Mouse (Mus musculus) embryonic facial prominence, embryonic 15.5 days (tissue): ENCODE measurements around the gene Tmem223. TPM values are rescaled to one million over a fixed set of nuclear protein-coding genes. Genes with fewer than 3 reads are reported as not detected.

Experiments used
- ATAC-seq: fragments of 200-750 bp; cut with Nextera tagmentation; 2 replicates; pipeline ENCODE4 v1.8.0; 2017; ENCODE audit warnings: low read depth, moderate TSS enrichment; ENCODE audit not compliant: insufficient number of reproducible peaks, low FRiP score, low TSS enrichment
- H3K27ac ChIP-seq: fragments of 300-500 bp; sonication (generic); replicated peaks from 2 replicates; pipeline ENCODE4 v1.5.1; 2015; ENCODE audit warnings: mild to moderate bottlenecking, inconsistent platforms
- H3K27me3 ChIP-seq: fragments of 300-500 bp; sonication (generic); 2 replicates; pipeline ENCODE4 v1.6.1; 2015; ENCODE audit warnings: inconsistent platforms
- H3K36me3 ChIP-seq: fragments of 300-500 bp; sonication (generic); 2 replicates; pipeline ENCODE4 v1.6.1; 2015; ENCODE audit warnings: mild to moderate bottlenecking, inconsistent platforms
- H3K4me1 ChIP-seq: fragments of 300-500 bp; sonication (generic); 2 replicates; pipeline ENCODE4 v1.6.1; 2015; ENCODE audit warnings: inconsistent platforms
- H3K4me2 ChIP-seq: fragments of 300-500 bp; sonication (generic); replicated peaks from 2 replicates; pipeline ENCODE4 v1.6.1; 2015; ENCODE audit warnings: mild to moderate bottlenecking, inconsistent platforms
- H3K4me3 ChIP-seq: fragments of 300-500 bp; sonication (generic); replicated peaks from 2 replicates; pipeline ENCODE4 v1.5.1; 2015; ENCODE audit warnings: mild to moderate bottlenecking, inconsistent platforms
- H3K9ac ChIP-seq: fragments of 300-500 bp; sonication (generic); 2 replicates; pipeline ENCODE4 v1.6.1; 2015; ENCODE audit warnings: inconsistent platforms
- H3K9me3 ChIP-seq: fragments of 300-500 bp; sonication (generic); replicated peaks from 2 replicates; pipeline ENCODE4 v1.6.1; 2016; ENCODE audit warnings: inconsistent platforms
- WGBS: fragments of 180-500 bp; shearing (Covaris S2); methylation state at CpG from one replicate; pipeline ENCODE4 v1.1.7; 2015; 5-methylcytosine and 5-hydroxymethylcytosine counted together
- microRNA-seq: library from miRNA; unstranded; fragments of <30 nt; microRNA quantifications from one replicate; pipeline ENCODE4, GENCODE M21; 2016; ENCODE audit warnings: borderline number of aligned reads
- polyA plus RNA-seq: library from polyadenylated mRNA; unstranded; fragments of >200 nt; fragmentation: Nextera tagmentation; extraction: Ambion mirVana; gene quantifications from 2 replicates; pipeline ENCODE4 v1.2.1, GENCODE M21; 2015

The Tmem223 gene
- polyA plus RNA-seq, 1 experiment from 2014 or later = 173 TPM

GRCm38 (mm10) chr19:8815812-8816211, 45.0 kb downstream of the Tmem223 start:
- Histone ChIP-seq H3K4me1 (peaks cover 24% of the 10 kb centered on the region), H3K27me3 (no peaks in the 10 kb centered on the region), H3K36me3 (peaks cover 55% of the 10 kb centered on the region), H3K27ac (no peak overlapping the region), H3K9me3 (no peaks in the 10 kb centered on the region), H3K9ac (no peak overlapping the region), H3K4me2 (no peak overlapping the region), H3K4me3 (no peak overlapping the region)
- 71% methylated on average over 11 of the region's 11 CpGs for whole genome bisulfite sequencing
- no peak for ATAC-seq

- Histone ChIP-seq H3K27me3 (no peaks in the 10 kb centered on the region), H3K4me1 (peaks cover 27% of the 10 kb centered on the region), H3K27ac (no peak overlapping the region), H3K9ac (no peak overlapping the region), H3K4me3 (0 out of 2 replicates have a peak overlapping the region, but pooled peaks have one; percentile 8), H3K9me3 (no peaks in the 10 kb centered on the region), H3K4me2 (peak overlapping the region; percentile 17), H3K36me3 (peaks cover 46% of the 10 kb centered on the region)
- no peak for ATAC-seq
- 70% methylated on average over 3 of the region's 3 CpGs for WGBS
These were observed 46.2 kb downstream of the Tmem223 start for GRCm38 (mm10) chr19:8817001-8817400.

GRCm38 (mm10) chr19:8818301-8818798, 47.6 kb downstream of the Tmem223 start:
- Histone ChIP-seq H3K4me1 (peaks cover 40% of the 10 kb centered on the region), H3K27ac (peak overlapping the region; percentile 100), H3K4me3 (peak overlapping the region; percentile 99), H3K9me3 (no peaks in the 10 kb centered on the region), H3K4me2 (peak overlapping the region; percentile 90), H3K9ac (peak overlapping the region; percentile 68), H3K36me3 (peaks cover 40% of the 10 kb centered on the region), H3K27me3 (no peaks in the 10 kb centered on the region)
- WGBS = 19% methylated on average over 14 of the region's 14 CpGs
- ATAC-seq = no peak

GRCm38 (mm10) chr19:8818801-8819595, 48.2 kb downstream of the Tmem223 start, which contains the start of gene Ttc9c:
Gene Ttc9c (minus strand): TSS chr19:8819333.
- peak; percentile 94 for ATAC-seq

GRCm38 (mm10) chr19:8819596-8820423, 49.0 kb downstream of the Tmem223 start, which contains the start of gene Hnrnpul2:
Gene Hnrnpul2 (plus strand): TSS chr19:8820010.
- peak within 1 kb of the TSS; percentile 99 for H3K4me3 ChIP-seq
- peaks cover 42% of the 10 kb centered on the region for H3K36me3 ChIP-seq
- H3K27ac ChIP-seq = peak within 1 kb of the TSS; percentile 100
- under 1% methylated on average over 81 of the region's 83 CpGs for WGBS
- peak; percentile 96 for ATAC-seq
- peak within 1 kb of the TSS; percentile 90 for H3K4me2 ChIP-seq
- peaks cover 41% of the 10 kb centered on the region for H3K4me1 ChIP-seq
- peak within 1 kb of the TSS; percentile 95 for H3K9ac ChIP-seq
- H3K9me3 ChIP-seq = no peaks in the 10 kb centered on the region
- H3K27me3 ChIP-seq = no peaks in the 10 kb centered on the region

More at GRCm38 (mm10) chr19:8818801-8819595, 48.2 kb downstream of the Tmem223 start, which contains the start of gene Ttc9c:
- H3K27me3 ChIP-seq = no peaks in the 10 kb centered on the region
- peak within 1 kb of the TSS; percentile 99 for H3K4me3 ChIP-seq
- whole genome bisulfite sequencing = under 1% methylated on average over 33 of the region's 33 CpGs
- H3K4me1 ChIP-seq = peaks cover 41% of the 10 kb centered on the region
- H3K36me3 ChIP-seq = peaks cover 40% of the 10 kb centered on the region
- peak within 1 kb of the TSS; percentile 100 for H3K27ac ChIP-seq
- H3K9ac ChIP-seq = peak within 1 kb of the TSS; percentile 95
- H3K9me3 ChIP-seq = no peaks in the 10 kb centered on the region
- H3K4me2 ChIP-seq = peak within 1 kb of the TSS; percentile 90

GRCm38 (mm10) chr19:8820424-8820956, 49.7 kb downstream of the Tmem223 start:
- under 1% methylated on average over 48 of the region's 48 CpGs for WGBS
- Histone ChIP-seq H3K27me3 (no peaks in the 10 kb centered on the region), H3K36me3 (peaks cover 42% of the 10 kb centered on the region), H3K4me1 (peaks cover 41% of the 10 kb centered on the region), H3K4me2 (peak overlapping the region; percentile 73), H3K4me3 (peak overlapping the region; percentile 99), H3K9me3 (no peaks in the 10 kb centered on the region), H3K27ac (peak overlapping the region; percentile 100), H3K9ac (peak overlapping the region; percentile 95)
- ATAC-seq = 0 out of 2 replicates have a peak, but pooled peaks have one; percentile 1

GRCm38 (mm10) chr19:8821146-8821545, 50.4 kb downstream of the Tmem223 start:
- 1% methylated on average over 7 of the region's 7 CpGs for WGBS
- Histone ChIP-seq H3K27ac (0 out of 2 replicates have a peak overlapping the region, but pooled peaks have one; percentile 100), H3K4me2 (peak overlapping the region; percentile 73), H3K27me3 (no peaks in the 10 kb centered on the region), H3K4me3 (peak overlapping the region; percentile 99), H3K36me3 (peaks cover 42% of the 10 kb centered on the region), H3K4me1 (peaks cover 36% of the 10 kb centered on the region), H3K9ac (peak overlapping the region; percentile 95), H3K9me3 (no peaks in the 10 kb centered on the region)
- no peak for ATAC-seq

Small RNAs within 50 kb of the gene (microRNA-seq; reads per million reads assigned to microRNA genes)
- not detected for gene Mir6992

Other genes starting within 250 kb of the Tmem223 start
- 0.16 TPM in 1 of 2 replicates, not detected in the other for gene Slc22a8, start 179.7 kb upstream of the Tmem223 start, polyA plus RNA-seq
- 0.05 and 0.13 TPM in 2 replicates for gene Slc22a6, start 153.0 kb upstream of the Tmem223 start, polyA plus RNA-seq
- gene Chrm1, start 107.2 kb upstream of the Tmem223 start, polyA plus RNA-seq = 0.76 and 0.83 TPM in 2 replicates
- gene Slc3a2, start 47.6 kb upstream of the Tmem223 start, polyA plus RNA-seq = 122 and 128 TPM in 2 replicates
- 89.0 and 90.8 TPM in 2 replicates for gene Wdr74, start 35.2 kb upstream of the Tmem223 start, polyA plus RNA-seq
- gene 1700092M07Rik, start 30.3 kb upstream of the Tmem223 start, polyA plus RNA-seq = 0.70 and 1.2 TPM in 2 replicates
- 168 and 175 TPM in 2 replicates for gene Stx5a, start 29.6 kb upstream of the Tmem223 start, polyA plus RNA-seq
- gene Nxf1, start 13.9 kb upstream of the Tmem223 start, polyA plus RNA-seq = 175 and 192 TPM in 2 replicates
- 82.8 and 88.3 TPM in 2 replicates for gene Tmem179b, start 3.5 kb downstream of the Tmem223 start, polyA plus RNA-seq
- gene Taf6l, start 15.4 kb downstream of the Tmem223 start, polyA plus RNA-seq = 27.3 and 30.0 TPM in 2 replicates
- 153 and 160 TPM in 2 replicates for gene Polr2g, start 27.6 kb downstream of the Tmem223 start, polyA plus RNA-seq
- 5.6 and 5.9 TPM in 2 replicates for gene Zbtb3, start 31.6 kb downstream of the Tmem223 start, polyA plus RNA-seq
- gene Ttc9c, start 48.3 kb downstream of the Tmem223 start, polyA plus RNA-seq = 53.0 and 58.4 TPM in 2 replicates
- 6.0 and 7.1 TPM in 2 replicates for gene Hnrnpul2, start 49.0 kb downstream of the Tmem223 start, polyA plus RNA-seq
- not detected in 2 replicates for gene AC129217.1, start 58.8 kb downstream of the Tmem223 start, polyA plus RNA-seq
- gene Bscl2, start 66.5 kb downstream of the Tmem223 start, polyA plus RNA-seq = 68.8 and 78.0 TPM in 2 replicates
- 5.1 and 7.5 TPM in 2 replicates for gene Gng3, start 68.2 kb downstream of the Tmem223 start, polyA plus RNA-seq
- gene Lrrn4cl, start 79.8 kb downstream of the Tmem223 start, polyA plus RNA-seq = 2.0 and 3.5 TPM in 2 replicates
- gene Ubxn1, start 100.5 kb downstream of the Tmem223 start, polyA plus RNA-seq = 177 and 194 TPM in 2 replicates
- gene Uqcc3, start 109.9 kb downstream of the Tmem223 start, polyA plus RNA-seq = 63.3 and 65.1 TPM in 2 replicates
- 58.7 and 61.4 TPM in 2 replicates for gene Lbhd1, start 112.7 kb downstream of the Tmem223 start, polyA plus RNA-seq
- not detected in 2 replicates for gene Gm49403, start 112.9 kb downstream of the Tmem223 start, polyA plus RNA-seq
- 82.8 and 84.2 TPM in 2 replicates for gene 1810009A15Rik, start 117.9 kb downstream of the Tmem223 start, polyA plus RNA-seq
- gene Gm49416, start 117.9 kb downstream of the Tmem223 start, polyA plus RNA-seq = 0.24 TPM in 1 of 2 replicates, not detected in the other
- gene Ints5, start 122.0 kb downstream of the Tmem223 start, polyA plus RNA-seq = 42.7 and 45.8 TPM in 2 replicates
- gene Ganab, start 127.1 kb downstream of the Tmem223 start, polyA plus RNA-seq = 99.0 and 104 TPM in 2 replicates
- 51.5 and 53.3 TPM in 2 replicates for gene B3gat3, start 149.4 kb downstream of the Tmem223 start, polyA plus RNA-seq
- 4.2 and 4.5 TPM in 2 replicates for gene Rom1, start 158.4 kb downstream of the Tmem223 start, polyA plus RNA-seq
- 41.3 and 43.1 TPM in 2 replicates for gene Eml3, start 158.6 kb downstream of the Tmem223 start, polyA plus RNA-seq
- 155 and 156 TPM in 2 replicates for gene Mta2, start 170.9 kb downstream of the Tmem223 start, polyA plus RNA-seq
- gene Tut1, start 182.9 kb downstream of the Tmem223 start, polyA plus RNA-seq = 31.0 and 32.8 TPM in 2 replicates
- 443 and 458 TPM in 2 replicates for gene Eef1g, start 196.0 kb downstream of the Tmem223 start, polyA plus RNA-seq
- gene Ahnak, start 218.3 kb downstream of the Tmem223 start, polyA plus RNA-seq = 71.9 and 92.4 TPM in 2 replicates